In the genomic region with DNA sequence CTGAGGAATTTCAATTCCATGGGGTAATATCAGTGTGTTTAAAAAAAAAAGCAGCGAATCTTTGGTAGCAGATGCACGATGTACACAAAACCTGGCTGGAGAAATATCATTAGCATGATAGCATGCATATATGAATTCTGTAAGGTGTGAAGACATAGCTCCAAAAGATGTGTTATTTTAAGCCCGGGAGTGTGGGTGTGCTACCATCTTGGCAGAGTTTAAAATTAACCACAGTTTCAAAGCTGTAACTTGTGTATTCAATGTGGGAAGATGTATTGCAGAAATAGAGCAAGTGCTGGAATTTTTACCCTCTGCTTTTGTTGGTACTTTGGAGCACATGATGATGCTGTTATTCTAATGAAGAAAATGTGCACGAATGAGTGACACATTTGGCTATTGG, we compare ENCODE assay signal across 9 mouse cellular contexts.
DNase-seq lines count a peak whose midpoint lies in the region; ATAC-seq lines count a peak whose summit lies in the region.
"Had no signal": no experiment of that assay in that cellular context is flagged by ENCODE, and none has a peak within 500 bp of the region (broad histone marks: within the 10 kb centered on the region; RNA-seq: fewer than 3 reads in every experiment).

No protein-coding gene starts in this region.

- ATAC-seq in erythroid progenitor cell, adult 5-6 weeks (replicated peaks; ENCODE audit: low FRiP score, poor library complexity, severe bottlenecking), result no peak
- ATAC-seq: inflammation-experienced regulatory T-cells, adult 6 months had no signal

- peak; percentile 73 to 81 for DNase-seq in right cerebral cortex, adult 2 months (ENCODE audit: low spot score in 2 of 2)
- no peak for DNase-seq in right cerebral cortex, postnatal 14 days
- peak; percentile 25 to 36 for DNase-seq in frontal cortex, postnatal 14 days (ENCODE audit: low spot score in 2 of 2)
- peak; percentile 75 to 93 for DNase-seq in left cerebral cortex, postnatal 14 days (ENCODE audit: low spot score in 2 of 2)
- DNase-seq in embryo, embryonic 11 days, result no peak
- no peak for DNase-seq in gastrocnemius, postnatal 14 days
- DNase-seq: cerebellum, postnatal 14 days had no signal

- intact Hi-C loops in left cerebral cortex, postnatal 14 days (cut with DNase I), result loop anchor here (2.0 kb wide), 1 partner anchor 29 kb away; no protein-coding TSS in a partner anchor
- intact Hi-C loops in gastrocnemius, postnatal 14 days (cut with DNase I; ENCODE audit: low total_unique reads), result no loop called here

Comparison
In these comparisons a context has a peak if more than half of its experiments do, and no peak if none do; other contexts are left out.
1. DNase-seq: peak in right cerebral cortex, adult 2 months (2 of 2), frontal cortex, postnatal 14 days (2 of 2) and left cerebral cortex, postnatal 14 days (2 of 2); none in right cerebral cortex, postnatal 14 days (single experiment), embryo, embryonic 11 days (single experiment) and gastrocnemius, postnatal 14 days (single experiment).